Mouse (Mus musculus): Measurements from ENCODE around the gene Ubr7.

Ubr7 gene

GRCm38 (mm10) chr12:102757689-102758402 lies at the start of gene Ubr7, which contains the start of the genes Gm28051 and Gon7:
Gene Ubr7 (plus strand): TSS chr12:102757967.
Gene Gm28051 (minus strand): TSS chr12:102757765.
Gene Gon7 (minus strand): TSS chr12:102757803.
- DNase-seq (ENCODE audit: low read depth): peak; percentile 85

GRCm38 (mm10) chr12:102708220-102708619 lies 49.5 kb upstream of the Ubr7 start:
- no peak for DNase-seq (ENCODE audit: low read depth)

GRCm38 (mm10) chr12:102709896-102710295 lies 47.9 kb upstream of the Ubr7 start:
- DNase-seq (ENCODE audit: low read depth): no peak

- DNase-seq (ENCODE audit: low read depth): no peak
Measured at GRCm38 (mm10) chr12:102710851-102711375, 46.9 kb upstream of the Ubr7 start.

GRCm38 (mm10) chr12:102713153-102713865 lies 44.5 kb upstream of the Ubr7 start:
- no peak for DNase-seq (ENCODE audit: low read depth)

GRCm38 (mm10) chr12:102714116-102714515 lies 43.7 kb upstream of the Ubr7 start:
- no peak for DNase-seq (ENCODE audit: low read depth)

GRCm38 (mm10) chr12:102714654-102715395 lies 42.9 kb upstream of the Ubr7 start:
- no peak for DNase-seq (ENCODE audit: low read depth)

- no peak for DNase-seq (ENCODE audit: low read depth)
Measured at GRCm38 (mm10) chr12:102719552-102720315, 38.0 kb upstream of the Ubr7 start.

- DNase-seq (ENCODE audit: low read depth): no peak
Measured at GRCm38 (mm10) chr12:102722451-102722850, 35.3 kb upstream of the Ubr7 start.

GRCm38 (mm10) chr12:102722966-102723365 lies 34.8 kb upstream of the Ubr7 start:
- no peak for DNase-seq (ENCODE audit: low read depth)

- no peak for DNase-seq (ENCODE audit: low read depth)
Measured at GRCm38 (mm10) chr12:102723861-102724260, 33.9 kb upstream of the Ubr7 start.

GRCm38 (mm10) chr12:102725146-102725545 lies 32.6 kb upstream of the Ubr7 start:
- DNase-seq (ENCODE audit: low read depth): no peak

GRCm38 (mm10) chr12:102725761-102726175 lies 32.0 kb upstream of the Ubr7 start:
- DNase-seq (ENCODE audit: low read depth): no peak

GRCm38 (mm10) chr12:102729855-102730797 lies 27.6 kb upstream of the Ubr7 start:
- no peak for DNase-seq (ENCODE audit: low read depth)

- no peak for DNase-seq (ENCODE audit: low read depth)
Measured at GRCm38 (mm10) chr12:102730798-102731619, 26.8 kb upstream of the Ubr7 start.

GRCm38 (mm10) chr12:102733381-102733780 lies 24.4 kb upstream of the Ubr7 start:
- no peak for DNase-seq (ENCODE audit: low read depth)

GRCm38 (mm10) chr12:102739096-102739495 lies 18.7 kb upstream of the Ubr7 start:
- DNase-seq (ENCODE audit: low read depth): no peak

- DNase-seq (ENCODE audit: low read depth): no peak
Measured at GRCm38 (mm10) chr12:102740285-102740684, 17.5 kb upstream of the Ubr7 start.

GRCm38 (mm10) chr12:102742056-102742455 lies 15.7 kb upstream of the Ubr7 start:
- no peak for DNase-seq (ENCODE audit: low read depth)

All from fibroblast of lung, adult 2 months (primary cell).